Mouse (Mus musculus) kidney, embryonic 15.5 days (tissue): ENCODE results near the gene Hopx. TPM values are rescaled to one million over a fixed set of nuclear protein-coding genes. Genes with fewer than 3 reads are reported as not detected.

ENCODE experiments used
- ATAC-seq: fragments of 200-750 bp; cut with Nextera tagmentation; replicated peaks from 2 replicates; pipeline ENCODE4 v1.8.0; 2017; ENCODE audit warnings: moderate TSS enrichment; ENCODE audit not compliant: low FRiP score
- H3K27ac ChIP-seq: fragments of 300-500 bp; sonication (generic); 2 replicates; pipeline ENCODE4 v1.5.1; 2015; ENCODE audit warnings: mild to moderate bottlenecking, inconsistent platforms
- H3K27me3 ChIP-seq: fragments of 300-500 bp; sonication (generic); 2 replicates; pipeline ENCODE4 v1.6.1; 2015; ENCODE audit warnings: inconsistent platforms
- H3K36me3 ChIP-seq: fragments of 300-500 bp; sonication (generic); 2 replicates; pipeline ENCODE4 v1.6.1; 2015; ENCODE audit warnings: inconsistent platforms
- H3K4me1 ChIP-seq: fragments of 300-500 bp; sonication (generic); 2 replicates; pipeline ENCODE4 v1.6.1; 2015; ENCODE audit warnings: inconsistent platforms
- H3K4me2 ChIP-seq: fragments of 300-500 bp; sonication (generic); 2 replicates; pipeline ENCODE4 v1.6.1; 2015; ENCODE audit warnings: moderate library complexity, mild to moderate bottlenecking, inconsistent platforms
- H3K4me3 ChIP-seq: fragments of 300-500 bp; sonication (generic); replicated peaks from 2 replicates; pipeline ENCODE4 v1.5.1; 2015; ENCODE audit warnings: mild to moderate bottlenecking, inconsistent platforms
- H3K9ac ChIP-seq: fragments of 300-500 bp; sonication (generic); 2 replicates; pipeline ENCODE4 v1.6.1; 2015; ENCODE audit warnings: mild to moderate bottlenecking, inconsistent platforms
- H3K9me3 ChIP-seq: fragments of 300-500 bp; sonication (generic); replicated peaks from 2 replicates; pipeline ENCODE4 v1.6.1; 2016; ENCODE audit warnings: inconsistent platforms
- WGBS: fragments of 180-500 bp; shearing (Covaris S2); methylation state at CpG from one replicate; pipeline ENCODE4 v1.1.7; 2015; ENCODE audit warnings: mixed read lengths; 5-methylcytosine and 5-hydroxymethylcytosine counted together
- polyA plus RNA-seq: library from polyadenylated mRNA; unstranded; fragments of >200 nt; fragmentation: Nextera tagmentation; extraction: Ambion mirVana; gene quantifications from 2 replicates; pipeline ENCODE4 v1.2.1, GENCODE M21; 2015

Gene Hopx
- polyA plus RNA-seq, 1 experiment from 2014 or later, result 1.7 TPM

GRCm38 (mm10) chr5:77144647-77145046 lies 29.7 kb upstream of the Hopx start:
- WGBS, result 82% methylated on average over 5 of the region's 5 CpGs
- no peak for ATAC-seq
- Histone ChIP-seq H3K27ac (no peak overlapping the region), H3K9ac (no peak overlapping the region), H3K4me2 (no peak overlapping the region), H3K27me3 (no peaks in the 10 kb centered on the region), H3K36me3 (no peaks in the 10 kb centered on the region), H3K9me3 (no peaks in the 10 kb centered on the region), H3K4me1 (peaks cover 18% of the 10 kb centered on the region), H3K4me3 (no peak overlapping the region)

GRCm38 (mm10) chr5:77143076-77143475 lies 28.2 kb upstream of the Hopx start:
- Histone ChIP-seq H3K4me1 (peaks cover 18% of the 10 kb centered on the region), H3K36me3 (no peaks in the 10 kb centered on the region), H3K27me3 (no peaks in the 10 kb centered on the region), H3K9me3 (no peaks in the 10 kb centered on the region), H3K4me3 (no peak overlapping the region), H3K4me2 (no peak overlapping the region), H3K27ac (0 out of 2 replicates have a peak overlapping the region, but pooled peaks have one; percentile 34), H3K9ac (no peak overlapping the region)
- WGBS, result 60% methylated on average over 3 of the region's 3 CpGs
- no peak for ATAC-seq

GRCm38 (mm10) chr5:77141336-77141735 lies 26.4 kb upstream of the Hopx start:
- Histone ChIP-seq H3K9me3 (no peaks in the 10 kb centered on the region), H3K9ac (no peak overlapping the region), H3K27me3 (no peaks in the 10 kb centered on the region), H3K4me2 (no peak overlapping the region), H3K36me3 (no peaks in the 10 kb centered on the region), H3K4me3 (no peak overlapping the region), H3K4me1 (peaks cover 18% of the 10 kb centered on the region), H3K27ac (peak overlapping the region; percentile 61)
- 35% methylated on average over 7 of the region's 7 CpGs for WGBS
- ATAC-seq, result 0 out of 2 replicates have a peak, but pooled peaks have one; percentile 6

- 68% methylated on average over 6 of the region's 6 CpGs for WGBS
These were observed 25.9 kb upstream of the Hopx start for GRCm38 (mm10) chr5:77140861-77141260.

GRCm38 (mm10) chr5:77140108-77140507 lies 25.2 kb upstream of the Hopx start:
- H3K4me1 ChIP-seq, result peaks cover 18% of the 10 kb centered on the region
- H3K27ac ChIP-seq, result peak overlapping the region; percentile 61
- peak overlapping the region; percentile 37 for H3K4me2 ChIP-seq
- H3K36me3 ChIP-seq, result no peaks in the 10 kb centered on the region
- no peaks in the 10 kb centered on the region for H3K27me3 ChIP-seq
- WGBS, result 40% methylated on average over 6 of the region's 6 CpGs
- no peak for ATAC-seq
- no peak overlapping the region for H3K9ac ChIP-seq
- no peaks in the 10 kb centered on the region for H3K9me3 ChIP-seq
- no peak overlapping the region for H3K4me3 ChIP-seq

More at GRCm38 (mm10) chr5:77140861-77141260, 25.9 kb upstream of the Hopx start:
- no peaks in the 10 kb centered on the region for H3K27me3 ChIP-seq
- H3K9ac ChIP-seq, result no peak overlapping the region
- H3K36me3 ChIP-seq, result no peaks in the 10 kb centered on the region
- no peak for ATAC-seq
- H3K9me3 ChIP-seq, result no peaks in the 10 kb centered on the region
- H3K4me2 ChIP-seq, result no peak overlapping the region
- peak overlapping the region; percentile 61; the same call in 1 of the 2 replicates for H3K27ac ChIP-seq
- H3K4me3 ChIP-seq, result no peak overlapping the region
- H3K4me1 ChIP-seq, result peaks cover 18% of the 10 kb centered on the region

- Histone ChIP-seq H3K9ac (no peak overlapping the region), H3K9me3 (no peaks in the 10 kb centered on the region), H3K36me3 (no peaks in the 10 kb centered on the region), H3K4me3 (no peak overlapping the region), H3K4me1 (peaks cover 16% of the 10 kb centered on the region), H3K27ac (no peak overlapping the region), H3K4me2 (no peak overlapping the region), H3K27me3 (no peaks in the 10 kb centered on the region)
- 69% methylated on average over 8 of the region's 8 CpGs for WGBS
- ATAC-seq, result no peak
These were observed 22.9 kb upstream of the Hopx start for GRCm38 (mm10) chr5:77137701-77138265.

GRCm38 (mm10) chr5:77136684-77137224 lies 21.8 kb upstream of the Hopx start:
- no peak overlapping the region for H3K27ac ChIP-seq
- H3K4me3 ChIP-seq, result no peak overlapping the region
- no peaks in the 10 kb centered on the region for H3K36me3 ChIP-seq
- no peaks in the 10 kb centered on the region for H3K27me3 ChIP-seq
- no peak for ATAC-seq
- no peaks in the 10 kb centered on the region for H3K9me3 ChIP-seq
- no peak overlapping the region for H3K9ac ChIP-seq
- H3K4me2 ChIP-seq, result no peak overlapping the region
- 58% methylated on average over 4 of the region's 4 CpGs for WGBS
- H3K4me1 ChIP-seq, result peaks cover 16% of the 10 kb centered on the region

GRCm38 (mm10) chr5:77134961-77135360 lies 20.0 kb upstream of the Hopx start:
- Histone ChIP-seq H3K9me3 (no peaks in the 10 kb centered on the region), H3K9ac (no peak overlapping the region), H3K36me3 (no peaks in the 10 kb centered on the region), H3K27ac (no peak overlapping the region), H3K4me3 (no peak overlapping the region), H3K4me1 (0 out of 2 replicates have a peak, but pooled peaks cover 1% of the 10 kb centered on the region), H3K27me3 (no peaks in the 10 kb centered on the region), H3K4me2 (no peak overlapping the region)
- ATAC-seq, result no peak
- WGBS, result 90% methylated on average over 2 of the region's 2 CpGs

GRCm38 (mm10) chr5:77134465-77134864 lies 19.5 kb upstream of the Hopx start:
- Histone ChIP-seq H3K4me2 (no peak overlapping the region), H3K27ac (no peak overlapping the region), H3K9ac (no peak overlapping the region), H3K9me3 (no peaks in the 10 kb centered on the region), H3K4me1 (no peaks in the 10 kb centered on the region), H3K36me3 (no peaks in the 10 kb centered on the region), H3K4me3 (no peak overlapping the region), H3K27me3 (no peaks in the 10 kb centered on the region)
- no peak for ATAC-seq
- WGBS, result 71% methylated on average over 4 of the region's 4 CpGs

GRCm38 (mm10) chr5:77133960-77134359 lies 19.0 kb upstream of the Hopx start:
- H3K27me3 ChIP-seq, result no peaks in the 10 kb centered on the region
- H3K4me3 ChIP-seq, result no peak overlapping the region
- no peak for ATAC-seq
- no peak overlapping the region for H3K27ac ChIP-seq
- H3K9me3 ChIP-seq, result no peaks in the 10 kb centered on the region
- 72% methylated on average over 5 of the region's 5 CpGs for WGBS
- H3K4me2 ChIP-seq, result no peak overlapping the region
- H3K36me3 ChIP-seq, result no peaks in the 10 kb centered on the region
- no peaks in the 10 kb centered on the region for H3K4me1 ChIP-seq
- no peak overlapping the region for H3K9ac ChIP-seq

- no peak overlapping the region for H3K4me3 ChIP-seq
- ATAC-seq, result no peak
These were observed 17.7 kb upstream of the Hopx start for GRCm38 (mm10) chr5:77132457-77133135.

GRCm38 (mm10) chr5:77131879-77132278 lies 17.0 kb upstream of the Hopx start:
- Histone ChIP-seq H3K4me2 (no peak overlapping the region), H3K27ac (no peak overlapping the region), H3K4me1 (no peaks in the 10 kb centered on the region), H3K9ac (no peak overlapping the region), H3K27me3 (no peaks in the 10 kb centered on the region), H3K4me3 (no peak overlapping the region), H3K9me3 (no peaks in the 10 kb centered on the region), H3K36me3 (no peaks in the 10 kb centered on the region)
- WGBS, result 90% methylated on average over 8 of the region's 8 CpGs
- no peak for ATAC-seq

More at GRCm38 (mm10) chr5:77132457-77133135, 17.7 kb upstream of the Hopx start:
- Histone ChIP-seq H3K4me2 (no peak overlapping the region), H3K36me3 (no peaks in the 10 kb centered on the region), H3K27ac (no peak overlapping the region), H3K9me3 (no peaks in the 10 kb centered on the region), H3K27me3 (no peaks in the 10 kb centered on the region), H3K9ac (no peak overlapping the region), H3K4me1 (no peaks in the 10 kb centered on the region)
- 85% methylated on average over 2 of the region's 2 CpGs for WGBS
